Comparison of ENCODE assay signal across 8 mouse cellular contexts in the genomic region with DNA sequence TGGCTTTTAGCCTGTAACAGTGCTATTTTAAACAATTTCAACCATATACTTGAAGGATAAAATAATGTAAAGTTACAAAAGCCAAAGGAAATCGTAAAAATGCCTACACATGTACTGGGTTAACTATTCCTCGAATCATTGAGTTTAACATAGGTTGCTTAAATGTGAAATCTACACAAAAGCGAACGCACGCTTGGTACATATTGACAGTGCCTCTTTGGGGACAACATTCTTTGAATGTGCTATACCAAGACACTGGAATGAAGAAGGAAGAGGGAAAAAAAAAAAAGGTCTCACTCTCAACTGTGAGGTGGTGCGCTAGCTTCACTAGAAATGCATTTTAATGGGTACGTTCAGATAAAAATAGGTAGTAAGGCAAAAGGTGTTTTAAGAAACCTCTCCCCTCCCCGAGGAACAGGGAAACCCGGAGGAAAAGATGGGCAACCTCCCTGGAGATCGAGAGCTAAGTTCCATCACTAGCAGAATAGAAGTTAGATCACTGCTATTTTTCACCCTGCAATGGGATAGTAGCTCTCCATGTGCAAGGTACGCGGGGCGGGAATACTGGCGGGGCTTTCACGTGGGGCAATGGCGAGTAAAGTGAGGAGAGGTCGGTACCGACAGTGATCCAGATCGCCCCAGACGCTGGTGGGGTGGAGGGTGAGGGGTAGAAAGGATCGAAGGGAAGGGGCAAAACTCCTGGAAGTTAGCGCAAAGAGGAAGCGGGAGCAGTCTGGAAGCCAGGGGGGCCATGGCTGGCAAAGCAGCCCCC. TPM values are rescaled to one million over a fixed set of nuclear protein-coding genes. Genes with fewer than 3 reads are reported as not detected.
A peak's percentile ranks its signal among the peaks of the same experiment; 100 is the strongest.
DNase-seq lines count a peak whose midpoint lies in the region; ATAC-seq and TF ChIP-seq lines count a peak whose summit lies in the region.

No protein-coding gene starts in this region.

- intact Hi-C loops in gastrocnemius, adult 2 months (cut with DNase I): loop anchor here (5.0 kb wide), 1 partner anchor 82 kb away; no protein-coding TSS in a partner anchor

- peak overlapping the region; percentile 90 for H3K27ac ChIP-seq in gastrocnemius, adult 2 months
- peak overlapping the region; percentile 85; the same call in 1 of the 2 replicates for H3K27ac ChIP-seq in embryonic facial prominence, embryonic 15.5 days (replicated peaks)
- peak overlapping the region; percentile 92 for H3K27ac ChIP-seq in hindbrain, embryonic 15.5 days (replicated peaks)
- H3K27ac ChIP-seq in liver, embryonic 13.5 days: peak overlapping the region; percentile 88
- H3K27ac ChIP-seq in neural tube, embryonic 14.5 days (ENCODE audit: low read depth, low read length): no peak overlapping the region

- peak; percentile 37 for DNase-seq in gastrocnemius, adult 2 months
- no peak for DNase-seq in gastrocnemius, postnatal 25 days
- DNase-seq in ES-CJ7 (ENCODE audit: low read depth, low spot score): peak; percentile 1
- no peak for DNase-seq in liver, embryonic 13.5 days

- H3K9me3 ChIP-seq in embryonic facial prominence, embryonic 15.5 days (replicated peaks): no peaks in the 10 kb centered on the region
- no peaks in the 10 kb centered on the region for H3K9me3 ChIP-seq in hindbrain, embryonic 15.5 days
- H3K9me3 ChIP-seq in liver, embryonic 13.5 days (replicated peaks): no peaks in the 10 kb centered on the region
- no peaks in the 10 kb centered on the region for H3K9me3 ChIP-seq in neural tube, embryonic 14.5 days (ENCODE audit: control insufficient read depth, low read length)

- H3K9ac ChIP-seq in embryonic facial prominence, embryonic 15.5 days: peak overlapping the region; percentile 62
- peak overlapping the region; percentile 67 for H3K9ac ChIP-seq in hindbrain, embryonic 15.5 days
- H3K9ac ChIP-seq in liver, embryonic 13.5 days: peak overlapping the region; percentile 92
- peak overlapping the region; percentile 68 for H3K9ac ChIP-seq in neural tube, embryonic 14.5 days (replicated peaks; ENCODE audit: low read depth, low read length)

- H3K36me3 ChIP-seq in embryonic facial prominence, embryonic 15.5 days: no peaks in the 10 kb centered on the region
- H3K36me3 ChIP-seq in hindbrain, embryonic 15.5 days: no peaks in the 10 kb centered on the region
- peaks cover 7% of the 10 kb centered on the region; the same call in 1 of the 2 replicates for H3K36me3 ChIP-seq in liver, embryonic 13.5 days
- no peaks in the 10 kb centered on the region for H3K36me3 ChIP-seq in neural tube, embryonic 14.5 days (ENCODE audit: control insufficient read depth, insufficient read depth, low read length)

- 0 out of 2 replicates have a peak, but pooled peaks cover 4% of the 10 kb centered on the region for H3K27me3 ChIP-seq in embryonic facial prominence, embryonic 15.5 days
- 0 out of 2 replicates have a peak, but pooled peaks cover 6% of the 10 kb centered on the region for H3K27me3 ChIP-seq in hindbrain, embryonic 15.5 days
- H3K27me3 ChIP-seq in liver, embryonic 13.5 days: no peaks in the 10 kb centered on the region
- no peaks in the 10 kb centered on the region; the same call in 1 of the 2 replicates for H3K27me3 ChIP-seq in neural tube, embryonic 14.5 days (ENCODE audit: control insufficient read depth, insufficient read depth, low read length)

- no peak for ATAC-seq in embryonic facial prominence, embryonic 15.5 days (ENCODE audit: insufficient number of reproducible peaks, low FRiP score, low TSS enrichment, low read depth)
- peak; percentile 20; the same call in 1 of the 2 replicates for ATAC-seq in hindbrain, embryonic 15.5 days (ENCODE audit: low FRiP score, low read depth)
- ATAC-seq in liver, embryonic 13.5 days (ENCODE audit: low read depth): no peak; the same call in 1 of the 2 replicates
- ATAC-seq in neural tube, embryonic 14.5 days (ENCODE audit: low read depth): peak; percentile 19
- ATAC-seq in megakaryocyte-erythroid progenitor cell, adult 5-6 weeks (replicated peaks; ENCODE audit: low FRiP score, low TSS enrichment, poor library complexity, severe bottlenecking): no peak

- H3K4me3 ChIP-seq in gastrocnemius, adult 2 months: peak overlapping the region; percentile 86
- peak overlapping the region; percentile 63 for H3K4me3 ChIP-seq in embryonic facial prominence, embryonic 15.5 days (replicated peaks)
- peak overlapping the region; percentile 67 for H3K4me3 ChIP-seq in hindbrain, embryonic 15.5 days
- peak overlapping the region; percentile 83 for H3K4me3 ChIP-seq in liver, embryonic 13.5 days (replicated peaks)
- peak overlapping the region; percentile 59 for H3K4me3 ChIP-seq in neural tube, embryonic 14.5 days (ENCODE audit: low read depth, low read length)

- H3K4me2 ChIP-seq in embryonic facial prominence, embryonic 15.5 days (replicated peaks): peak overlapping the region; percentile 45
- H3K4me2 ChIP-seq in hindbrain, embryonic 15.5 days: peak overlapping the region; percentile 62
- H3K4me2 ChIP-seq in liver, embryonic 13.5 days: peak overlapping the region; percentile 66
- peak overlapping the region; percentile 61 for H3K4me2 ChIP-seq in neural tube, embryonic 14.5 days (ENCODE audit: low read depth, low read length)

- WGBS in embryonic facial prominence, embryonic 15.5 days: 15% methylated on average over 23 of the region's 23 CpGs
- whole genome bisulfite sequencing in hindbrain, embryonic 15.5 days: 19% methylated on average over 23 of the region's 23 CpGs
- 16% methylated on average over 23 of the region's 23 CpGs for WGBS in liver, embryonic 13.5 days (ENCODE audit: insufficient replicate concordance)
- WGBS in neural tube, embryonic 14.5 days: 22% methylated on average over 23 of the region's 23 CpGs

- no peaks in the 10 kb centered on the region for H3K4me1 ChIP-seq in embryonic facial prominence, embryonic 15.5 days
- no peaks in the 10 kb centered on the region; the same call in 1 of the 2 replicates for H3K4me1 ChIP-seq in hindbrain, embryonic 15.5 days (replicated peaks)
- peaks cover 28% of the 10 kb centered on the region for H3K4me1 ChIP-seq in liver, embryonic 13.5 days (replicated peaks)
- H3K4me1 ChIP-seq in neural tube, embryonic 14.5 days (ENCODE audit: control insufficient read depth, insufficient read depth, low read length): no peaks in the 10 kb centered on the region

- TF ChIP-seq CTCF in gastrocnemius, adult 2 months (IDR thresholded peaks at IDR 0.05): no peak

RNA-seq across cellular contexts. Expression of gene Ammecr1, which starts 1.1 kb away (rescaled TPM):
- 1 to 10 TPM; 3.6 to 5.3 TPM for total RNA-seq in gastrocnemius, adult 2 months (2021)
- total RNA-seq in gastrocnemius, postnatal 25 days (2021): 1 to 10 TPM; 5.7 to 6.8 TPM
- 18.9 and 21.2 TPM in 2 replicates for polyA plus RNA-seq in embryonic facial prominence, embryonic 15.5 days (2015; fragmentation: Nextera tagmentation; extraction: Ambion mirVana)
- polyA plus RNA-seq in hindbrain, embryonic 15.5 days (2015; fragmentation: Nextera tagmentation; extraction: Ambion mirVana): 3.8 and 4.1 TPM in 2 replicates
- polyA plus RNA-seq in liver, embryonic 13.5 days (2015; fragmentation: Nextera tagmentation; extraction: Ambion mirVana): 16.6 and 20.2 TPM in 2 replicates
- polyA plus RNA-seq in neural tube, embryonic 14.5 days (2014; fragmentation: Nextera tagmentation; extraction: Ambion mirVana): 4.1 and 5.2 TPM in 2 replicates
- total RNA-seq in megakaryocyte-erythroid progenitor cell, adult 5-6 weeks (2014; fragmentation: Nextera tagmentation): 72.0 and 76.0 TPM in 2 replicates
- 33.1 and 44.6 TPM in 2 replicates for total RNA-seq in megakaryocyte-erythroid progenitor cell, adult 5-6 weeks (2017)

Comparison
In these comparisons a context has a peak if more than half of its experiments do, and no peak if none do; other contexts are left out.
1. DNase-seq: peak in gastrocnemius, adult 2 months (single experiment) and ES-CJ7 (single experiment); none in gastrocnemius, postnatal 25 days (single experiment) and liver, embryonic 13.5 days (single experiment).
2. ATAC-seq: peak in hindbrain, embryonic 15.5 days (single experiment) and neural tube, embryonic 14.5 days (single experiment); none in embryonic facial prominence, embryonic 15.5 days (single experiment), liver, embryonic 13.5 days (single experiment) and megakaryocyte-erythroid progenitor cell, adult 5-6 weeks (single experiment).
3. Peak in every context shown above with its lines, with median percentiles within 50 percentile points of each other: H3K4me3 ChIP-seq, H3K4me2 ChIP-seq and H3K9ac ChIP-seq.